Mouse (Mus musculus): ENCODE results near the gene Col23a1. TPM values are rescaled to one million over a fixed set of nuclear protein-coding genes. Genes with fewer than 3 reads are reported as not detected.
A peak's percentile ranks its signal among the peaks of the same experiment; 100 is the strongest.

Col23a1 gene
- total and polyA plus RNA-seq, 2 experiments from 2014 or later = 3.2 to 12.6 TPM

DNA sequence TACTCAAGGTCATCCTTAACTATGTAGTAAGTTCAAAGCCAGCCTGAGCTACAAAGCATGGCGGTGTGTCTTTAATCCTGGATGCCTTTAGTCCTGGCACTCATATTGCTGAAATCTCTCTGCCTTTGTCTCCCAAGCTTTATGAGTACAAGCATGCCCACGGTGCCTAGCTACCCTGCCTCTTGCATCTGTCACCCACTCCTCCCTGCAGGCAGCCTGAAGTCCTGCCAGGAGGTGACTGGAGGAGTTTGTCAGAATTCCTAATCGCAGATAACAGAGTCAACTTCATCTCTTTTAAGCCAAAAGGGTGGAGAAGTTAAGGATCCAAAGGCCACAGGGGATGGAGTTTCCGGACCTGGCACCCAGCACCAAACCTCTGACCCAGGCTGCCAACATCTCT, 203.7 kb downstream of the Col23a1 start:
- H3K27me3 ChIP-seq (ENCODE audit: insufficient read depth, low read length) = no peaks in the 10 kb centered on the region
- H3K4me3 ChIP-seq (ENCODE audit: low read depth, low read length) = no peak overlapping the region
- TF ChIP-seq CTCF (IDR thresholded peaks at IDR 0.05; ENCODE audit: low read depth) = no peak
- H3K4me2 ChIP-seq (ENCODE audit: low read depth) = no peak overlapping the region
- no peaks in the 10 kb centered on the region for H3K36me3 ChIP-seq (ENCODE audit: insufficient read depth)
- no peak overlapping the region for H3K27ac ChIP-seq (ENCODE audit: low read depth, low read length)
- WGBS = 66% methylated on average over 4 of the region's 4 CpGs
- no peak overlapping the region for H3K9ac ChIP-seq
- DNase-seq = no peak
- no peaks in the 10 kb centered on the region for H3K9me3 ChIP-seq (ENCODE audit: low read length)
- no peak for ATAC-seq
- no peaks in the 10 kb centered on the region for H3K4me1 ChIP-seq (ENCODE audit: insufficient read depth)

DNA sequence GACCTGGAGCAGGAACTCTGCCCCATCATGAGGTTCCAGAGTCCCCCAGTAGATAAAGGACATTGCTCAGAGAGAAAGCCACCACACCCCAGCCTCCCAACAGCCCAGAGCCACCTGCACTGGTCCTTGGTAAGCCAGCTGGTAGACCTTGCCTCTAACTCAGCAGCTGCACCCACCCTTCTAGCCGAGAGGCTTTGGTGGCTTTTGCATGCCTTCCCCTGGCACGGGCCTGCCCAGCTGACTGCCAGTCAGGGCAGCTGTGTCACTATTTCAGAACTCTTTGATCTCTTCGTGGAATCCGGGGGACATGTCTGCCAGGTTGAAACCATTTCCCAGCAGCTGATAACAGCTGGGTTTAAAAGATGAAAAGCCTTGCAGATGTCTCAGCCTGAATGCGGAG, 204.5 kb downstream of the Col23a1 start:
- no peak for TF ChIP-seq CTCF (IDR thresholded peaks at IDR 0.05; ENCODE audit: low read depth)
- Histone ChIP-seq H3K4me1 (ENCODE audit: insufficient read depth) (no peaks in the 10 kb centered on the region), H3K36me3 (ENCODE audit: insufficient read depth) (no peaks in the 10 kb centered on the region), H3K27me3 (ENCODE audit: insufficient read depth, low read length) (no peaks in the 10 kb centered on the region), H3K4me2 (ENCODE audit: low read depth) (no peak overlapping the region), H3K4me3 (ENCODE audit: low read depth, low read length) (no peak overlapping the region), H3K9me3 (ENCODE audit: low read length) (no peaks in the 10 kb centered on the region), H3K27ac (ENCODE audit: low read depth, low read length) (no peak overlapping the region), H3K9ac (no peak overlapping the region)
- 67% methylated on average over 5 of the region's 5 CpGs for WGBS
- ATAC-seq = peak; percentile 27; the same call in 1 of the 2 replicates
- no peak for DNase-seq

DNA sequence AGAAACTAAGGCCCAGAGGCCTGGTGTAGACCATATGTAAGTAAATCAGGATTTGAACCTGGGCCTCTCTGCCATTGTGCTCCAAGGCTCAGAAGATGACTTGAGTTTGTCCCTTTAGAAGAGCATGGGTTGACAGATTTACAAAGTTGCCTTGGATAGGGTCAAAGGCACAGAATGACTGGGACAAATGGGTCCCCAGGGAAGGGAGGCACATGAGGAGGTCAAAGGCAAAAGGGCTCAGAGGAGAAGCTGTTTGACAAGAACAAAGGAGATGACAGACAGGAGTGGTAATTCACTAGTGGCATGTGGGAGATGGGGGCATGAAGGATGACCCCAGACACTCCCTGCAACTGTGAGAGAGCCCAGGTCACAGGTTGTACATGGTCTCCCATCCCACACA, 210.1 kb downstream of the Col23a1 start:
- Histone ChIP-seq H3K9me3 (ENCODE audit: low read length) (no peaks in the 10 kb centered on the region), H3K4me1 (ENCODE audit: insufficient read depth) (no peaks in the 10 kb centered on the region), H3K9ac (no peak overlapping the region), H3K27me3 (ENCODE audit: insufficient read depth, low read length) (no peaks in the 10 kb centered on the region), H3K4me3 (ENCODE audit: low read depth, low read length) (no peak overlapping the region), H3K4me2 (ENCODE audit: low read depth) (no peak overlapping the region), H3K36me3 (ENCODE audit: insufficient read depth) (no peaks in the 10 kb centered on the region), H3K27ac (ENCODE audit: low read depth, low read length) (no peak overlapping the region)
- ATAC-seq = no peak
- no peak for TF ChIP-seq CTCF (IDR thresholded peaks at IDR 0.05; ENCODE audit: low read depth)
- DNase-seq = no peak

DNA sequence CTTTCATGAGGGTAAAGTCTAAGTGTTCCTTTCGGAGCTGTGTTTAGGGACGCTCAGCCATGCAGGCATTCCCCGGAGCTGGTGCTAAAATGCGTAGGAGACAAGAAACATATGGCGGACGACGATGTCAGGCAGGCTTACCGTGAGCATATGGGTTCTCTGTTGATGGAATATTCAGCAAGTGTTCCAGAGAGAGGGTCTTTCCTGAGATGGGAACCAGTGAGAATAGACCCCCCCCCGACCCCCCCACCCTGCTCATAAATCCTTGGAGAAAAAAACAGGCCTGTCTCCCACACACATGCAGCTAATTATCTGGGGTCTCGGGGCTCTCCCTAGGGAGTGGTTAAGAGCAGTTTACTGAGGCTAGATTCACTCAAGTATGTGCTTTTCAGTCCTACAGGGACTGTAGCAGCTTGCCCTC, 212.7 kb downstream of the Col23a1 start:
- Histone ChIP-seq H3K4me1 (ENCODE audit: insufficient read depth) (no peaks in the 10 kb centered on the region), H3K27ac (ENCODE audit: low read depth, low read length) (no peak overlapping the region), H3K4me3 (ENCODE audit: low read depth, low read length) (no peak overlapping the region), H3K9ac (no peak overlapping the region), H3K9me3 (ENCODE audit: low read length) (no peaks in the 10 kb centered on the region), H3K4me2 (ENCODE audit: low read depth) (no peak overlapping the region), H3K36me3 (ENCODE audit: insufficient read depth) (no peaks in the 10 kb centered on the region), H3K27me3 (ENCODE audit: insufficient read depth, low read length) (no peaks in the 10 kb centered on the region)
- peak; percentile 66 for DNase-seq
- 63% methylated on average over 10 of the region's 10 CpGs for WGBS
- ATAC-seq = peak; percentile 83
- no peak for TF ChIP-seq CTCF (IDR thresholded peaks at IDR 0.05; ENCODE audit: low read depth)

DNA sequence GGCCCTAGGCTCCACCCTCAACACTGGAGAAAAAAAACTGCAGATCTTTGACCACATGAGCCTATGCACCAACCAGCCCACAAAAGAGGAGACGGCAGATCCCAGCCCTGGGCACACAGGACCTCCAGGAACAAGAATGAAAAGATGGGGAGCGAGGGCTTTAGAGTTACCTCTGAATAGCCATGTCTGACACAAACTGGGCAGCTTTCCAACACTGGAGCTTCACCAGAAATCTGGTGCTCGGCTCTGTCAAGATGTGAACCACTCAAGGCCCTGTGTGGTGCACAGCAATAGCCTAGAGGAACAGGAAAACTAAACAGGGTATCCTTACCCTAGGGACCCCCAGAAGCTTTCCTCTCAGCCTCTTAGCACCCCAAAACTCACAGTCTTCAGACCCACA, 215.2 kb downstream of the Col23a1 start:
- no peak overlapping the region for H3K4me3 ChIP-seq (ENCODE audit: low read depth, low read length)
- H3K27me3 ChIP-seq (ENCODE audit: insufficient read depth, low read length) = no peaks in the 10 kb centered on the region
- no peak for TF ChIP-seq CTCF (IDR thresholded peaks at IDR 0.05; ENCODE audit: low read depth)
- H3K4me1 ChIP-seq (ENCODE audit: insufficient read depth) = no peaks in the 10 kb centered on the region
- no peak overlapping the region for H3K9ac ChIP-seq
- DNase-seq (peak; percentile 56), ATAC-seq (no peak)
- no peak overlapping the region for H3K27ac ChIP-seq (ENCODE audit: low read depth, low read length)
- H3K9me3 ChIP-seq (ENCODE audit: low read length) = no peaks in the 10 kb centered on the region
- no peaks in the 10 kb centered on the region for H3K36me3 ChIP-seq (ENCODE audit: insufficient read depth)
- 24% methylated on average over 3 of the region's 3 CpGs for WGBS
- H3K4me2 ChIP-seq (ENCODE audit: low read depth) = no peak overlapping the region

DNA sequence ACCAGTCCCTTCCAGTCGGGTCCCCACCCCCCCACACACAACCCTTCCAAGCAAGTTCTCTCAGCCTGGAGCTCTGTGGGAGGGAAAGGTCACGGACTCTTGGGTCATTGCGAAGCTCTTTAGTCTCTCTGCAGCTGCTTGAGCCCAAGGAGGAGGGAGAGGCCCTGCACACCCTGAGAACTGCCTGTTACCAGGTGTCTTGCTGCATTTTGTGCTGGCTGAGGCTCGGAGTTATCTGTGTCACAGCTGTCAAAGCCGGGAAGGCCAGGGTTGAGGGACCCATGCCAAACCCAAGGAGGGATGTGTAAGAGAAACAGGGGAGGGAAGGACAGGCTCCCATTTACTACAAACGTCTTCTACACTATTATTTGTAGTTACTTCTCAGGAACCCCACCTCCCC, 218.3 kb downstream of the Col23a1 start:
- H3K27ac ChIP-seq (ENCODE audit: low read depth, low read length) = no peak overlapping the region
- DNase-seq (no peak), ATAC-seq (no peak)
- no peaks in the 10 kb centered on the region for H3K4me1 ChIP-seq (ENCODE audit: insufficient read depth)
- 68% methylated on average over 6 of the region's 6 CpGs for WGBS
- H3K9ac ChIP-seq = no peak overlapping the region
- H3K36me3 ChIP-seq (ENCODE audit: insufficient read depth) = no peaks in the 10 kb centered on the region
- H3K27me3 ChIP-seq (ENCODE audit: insufficient read depth, low read length) = no peaks in the 10 kb centered on the region
- TF ChIP-seq CTCF (IDR thresholded peaks at IDR 0.05; ENCODE audit: low read depth) = no peak
- no peak overlapping the region for H3K4me2 ChIP-seq (ENCODE audit: low read depth)
- H3K9me3 ChIP-seq (ENCODE audit: low read length) = no peaks in the 10 kb centered on the region
- H3K4me3 ChIP-seq (ENCODE audit: low read depth, low read length) = no peak overlapping the region

DNA sequence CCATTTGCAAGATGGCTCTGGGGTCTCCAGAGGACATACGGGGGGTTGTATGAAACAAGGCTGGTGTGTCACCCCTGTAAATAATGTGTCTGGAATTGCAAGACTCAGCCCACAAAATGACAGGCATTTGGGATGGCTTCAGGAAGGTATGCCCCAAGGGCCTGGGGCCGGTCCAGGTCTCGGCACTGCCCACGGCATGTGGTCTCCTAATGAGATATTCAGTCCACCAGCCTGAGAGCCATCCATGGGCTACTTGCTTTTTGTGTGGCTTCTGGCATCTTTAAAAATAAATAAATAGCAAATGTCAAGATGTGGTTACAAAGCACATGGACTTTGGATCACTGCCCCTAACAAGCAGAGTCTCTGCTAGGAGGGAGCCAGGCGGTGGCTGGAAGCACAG, 219.5 kb downstream of the Col23a1 start:
- no peaks in the 10 kb centered on the region for H3K4me1 ChIP-seq (ENCODE audit: insufficient read depth)
- ATAC-seq (no peak), DNase-seq (no peak)
- no peak overlapping the region for H3K4me3 ChIP-seq (ENCODE audit: low read depth, low read length)
- H3K4me2 ChIP-seq (ENCODE audit: low read depth) = no peak overlapping the region
- H3K9ac ChIP-seq = no peak overlapping the region
- H3K27me3 ChIP-seq (ENCODE audit: insufficient read depth, low read length) = no peaks in the 10 kb centered on the region
- no peak overlapping the region for H3K27ac ChIP-seq (ENCODE audit: low read depth, low read length)
- 78% methylated on average over 5 of the region's 5 CpGs for WGBS
- TF ChIP-seq CTCF (IDR thresholded peaks at IDR 0.05; ENCODE audit: low read depth) = no peak
- H3K36me3 ChIP-seq (ENCODE audit: insufficient read depth) = no peaks in the 10 kb centered on the region
- no peaks in the 10 kb centered on the region for H3K9me3 ChIP-seq (ENCODE audit: low read length)

DNA sequence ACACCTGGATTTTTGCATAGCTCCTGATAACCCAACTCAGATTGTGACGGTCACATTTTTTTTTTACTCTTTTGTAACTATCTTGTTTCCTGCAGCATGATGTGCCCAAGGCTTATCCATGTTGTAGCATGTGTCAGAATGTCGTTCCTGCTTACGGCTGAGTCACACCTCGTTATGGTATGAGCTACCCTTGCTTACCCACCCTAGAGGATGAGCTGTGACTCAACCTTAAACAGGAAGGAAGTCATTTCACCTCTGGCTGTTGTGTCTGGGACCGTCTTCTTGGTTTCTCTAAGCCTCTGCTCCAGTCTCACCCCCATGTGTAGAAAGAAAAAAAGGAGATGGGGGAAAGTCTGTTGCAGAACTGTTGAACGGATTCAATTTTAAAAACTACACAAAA, 223.3 kb downstream of the Col23a1 start:
- no peak for ATAC-seq
- no peak overlapping the region for H3K9ac ChIP-seq
- no peaks in the 10 kb centered on the region for H3K4me1 ChIP-seq (ENCODE audit: insufficient read depth)
- TF ChIP-seq CTCF (IDR thresholded peaks at IDR 0.05; ENCODE audit: low read depth) = no peak
- H3K4me2 ChIP-seq (ENCODE audit: low read depth) = no peak overlapping the region
- H3K4me3 ChIP-seq (ENCODE audit: low read depth, low read length) = no peak overlapping the region
- 88% methylated on average over 6 of the region's 6 CpGs for WGBS
- no peak overlapping the region for H3K27ac ChIP-seq (ENCODE audit: low read depth, low read length)
- H3K9me3 ChIP-seq (ENCODE audit: low read length) = no peaks in the 10 kb centered on the region
- no peaks in the 10 kb centered on the region for H3K36me3 ChIP-seq (ENCODE audit: insufficient read depth)
- DNase-seq = no peak
- H3K27me3 ChIP-seq (ENCODE audit: insufficient read depth, low read length) = no peaks in the 10 kb centered on the region

All from forebrain, postnatal 0 days (tissue).